Mouse (Mus musculus) adrenal gland (tissue): ENCODE measurements around the gene Tubb5.

ENCODE experiments used
- intact Hi-C: fragments of 180-260 bp; cut with DNase I; formaldehyde crosslinking; loops from one replicate; pipeline ENCODE4 v1.15.1; 2025

Gene Tubb5

DNA sequence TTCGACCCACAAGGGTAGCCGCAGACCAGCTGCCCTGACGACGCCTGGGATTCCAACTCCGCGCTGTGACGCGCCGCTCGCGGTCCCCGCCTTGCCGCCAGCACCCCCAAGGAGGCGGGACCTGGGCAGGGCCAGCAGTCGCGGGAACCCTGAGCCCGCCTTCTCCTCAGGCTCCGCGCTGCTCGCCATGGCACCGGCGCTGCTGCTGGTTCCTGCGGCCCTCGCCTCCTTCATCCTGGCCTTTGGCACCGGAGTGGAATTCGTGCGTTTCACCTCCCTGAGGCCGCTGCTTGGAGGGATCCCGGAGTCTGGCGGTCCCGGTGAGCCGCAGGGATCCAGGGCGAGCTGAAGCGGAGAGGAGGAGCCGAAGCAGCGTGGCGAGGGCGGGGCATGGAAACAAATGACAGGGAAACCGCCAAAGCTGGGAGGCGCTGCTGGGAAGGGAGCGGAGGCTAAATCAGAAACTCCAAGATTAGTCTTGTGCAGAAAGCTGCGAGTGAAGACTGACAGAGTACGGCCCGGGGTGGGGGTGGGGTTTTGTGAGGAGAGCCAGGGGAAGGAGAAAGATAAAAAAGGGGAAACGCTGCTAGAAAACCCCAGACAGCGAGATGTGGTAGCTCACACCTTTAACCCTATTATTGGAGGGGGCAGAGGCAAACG is 23.2 kb upstream of the Tubb5 start, which contains the start of gene Nrm:
Nrm (plus strand) TSS at position 121 of the 660 bp plus-strand sequence.
- intact Hi-C loops: no loop called here

DNA sequence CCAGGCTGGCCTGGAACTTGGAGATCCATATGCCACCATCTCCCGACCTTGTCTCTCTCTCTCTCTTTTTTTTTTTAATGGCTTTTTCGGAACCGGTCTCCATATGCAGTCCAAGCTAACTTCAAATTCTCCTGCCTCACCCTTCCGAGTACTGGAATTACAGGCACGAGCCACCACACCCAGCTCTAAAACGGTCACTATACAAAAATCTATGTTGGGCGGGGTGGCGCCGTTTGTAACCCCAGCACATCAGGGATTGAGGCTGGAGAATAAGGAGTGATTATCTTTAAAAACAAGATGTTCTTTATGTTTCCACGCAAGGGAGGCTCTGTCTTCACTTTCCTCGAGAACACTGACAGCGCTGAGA is 22.7 kb upstream of the Tubb5 start:
- intact Hi-C loops: no loop called here

DNA sequence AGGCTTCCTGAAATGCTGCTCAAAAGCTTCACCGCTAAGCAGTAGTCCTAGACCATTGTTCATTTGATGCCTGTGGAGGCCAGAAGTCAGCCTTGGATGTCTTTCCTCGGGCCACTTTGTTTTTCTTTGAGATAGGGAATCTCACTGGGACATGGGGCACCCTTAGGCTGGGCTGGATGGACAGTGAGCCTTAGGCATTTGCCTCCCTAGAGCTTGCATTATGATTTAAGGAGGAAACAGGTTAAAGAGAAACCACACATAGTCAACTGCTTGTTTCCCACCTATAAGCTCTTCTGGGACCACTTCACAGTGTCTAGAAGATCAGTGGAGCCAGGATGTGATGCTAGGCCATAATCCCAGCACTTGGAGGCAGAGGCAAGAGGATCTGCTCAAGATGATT is 21.7 kb upstream of the Tubb5 start:
- intact Hi-C loops: no loop called here

DNA sequence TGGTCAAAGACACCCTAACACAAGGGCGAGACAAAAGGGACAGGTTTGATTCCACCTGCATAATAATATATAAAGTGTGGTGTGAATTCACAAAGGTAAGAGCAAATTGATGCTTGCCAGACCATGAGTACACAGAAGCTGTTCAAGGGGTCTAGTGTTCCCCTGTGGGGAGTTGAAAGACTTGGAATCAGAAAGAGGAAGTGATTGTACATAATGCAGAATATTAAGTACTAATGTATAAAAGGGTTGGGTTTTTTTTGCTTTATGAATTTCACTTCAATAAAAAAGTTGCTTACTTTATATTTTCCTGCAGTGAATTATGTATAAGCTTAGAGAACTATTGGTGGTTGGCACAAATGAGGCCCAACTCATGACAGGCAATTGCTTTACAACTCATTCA is 21.3 kb upstream of the Tubb5 start:
- intact Hi-C loops: no loop called here

DNA sequence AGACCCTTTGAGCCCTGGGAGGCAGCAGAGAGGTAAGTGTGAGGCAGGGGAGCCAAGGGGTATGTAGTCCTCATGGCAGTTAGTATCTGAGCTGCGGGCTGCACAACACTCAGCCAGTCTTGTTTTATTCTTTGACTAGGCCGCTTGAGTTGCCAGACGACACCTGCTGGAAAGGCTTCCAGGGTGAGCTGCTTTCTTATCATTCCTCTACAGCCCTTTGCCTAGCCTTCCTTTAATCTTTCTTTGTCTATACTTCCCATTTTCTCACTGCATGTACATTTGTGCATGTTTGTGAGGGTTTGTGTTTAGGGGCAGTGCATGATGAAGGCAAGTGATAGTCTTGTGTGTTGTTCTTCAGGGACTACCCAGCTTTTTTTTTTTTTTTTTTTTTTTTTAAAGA is 12.9 kb upstream of the Tubb5 start:
- intact Hi-C loops: no loop called here

DNA sequence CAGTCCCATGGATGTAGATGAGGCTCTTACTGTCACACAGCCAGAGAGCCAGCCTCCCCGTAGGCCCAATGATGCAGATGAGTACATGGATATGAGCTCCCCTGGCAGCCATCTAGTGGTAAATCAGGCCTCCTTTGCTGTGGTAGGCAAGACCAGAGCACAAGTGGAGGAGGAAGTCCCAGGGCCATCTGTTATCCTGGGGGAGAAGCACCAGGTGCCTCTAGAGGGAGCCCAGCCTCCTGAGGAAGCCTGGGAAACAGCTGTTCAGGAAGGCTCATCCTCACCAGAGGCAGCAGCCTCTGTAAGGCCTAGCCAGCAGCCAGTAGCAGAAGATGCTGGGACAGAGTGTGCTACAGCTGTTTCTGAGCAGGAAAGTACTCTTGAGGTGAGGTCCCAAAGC is 10.0 kb upstream of the Tubb5 start:
- intact Hi-C loops: no loop called here

DNA sequence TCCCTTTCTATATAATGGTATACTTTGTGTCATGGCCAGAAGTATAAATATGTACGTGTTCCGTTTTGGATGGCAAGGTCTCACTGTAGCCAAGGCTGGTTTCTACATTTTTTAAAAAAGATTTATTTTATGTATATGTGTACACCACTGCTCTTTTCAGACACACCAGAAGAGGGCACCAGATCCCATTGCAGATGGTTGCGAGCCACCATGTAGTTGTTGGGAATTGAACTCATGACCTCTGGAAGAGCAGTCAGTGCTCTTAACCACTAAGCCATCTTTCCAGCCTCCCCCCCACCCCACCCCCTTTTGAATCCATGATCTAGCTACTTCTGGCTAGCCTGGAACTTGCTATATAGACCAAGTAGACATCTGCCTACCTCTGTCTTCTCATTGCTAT is 5.4 kb upstream of the Tubb5 start:
- intact Hi-C loops: no loop called here

DNA sequence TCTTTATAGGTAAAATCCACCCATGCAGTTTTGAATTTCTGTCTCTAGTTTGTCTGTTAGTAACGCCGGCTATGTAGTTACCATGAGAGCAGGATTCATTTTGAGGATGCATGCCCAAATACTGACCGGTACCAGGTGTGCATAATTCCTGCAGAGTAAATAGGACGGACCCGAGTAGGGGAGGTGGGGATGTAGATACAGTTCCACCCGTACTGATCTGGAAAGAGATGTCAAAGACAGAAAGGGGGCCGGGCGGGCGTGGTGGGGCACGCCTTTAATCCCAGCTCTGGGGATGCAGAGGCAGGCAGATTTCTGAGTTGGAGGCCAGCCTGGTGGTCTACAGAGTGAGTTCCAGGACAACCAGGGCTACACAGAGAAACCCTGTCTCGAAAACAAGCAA is 3.9 kb upstream of the Tubb5 start:
- intact Hi-C loops: no loop called here

DNA sequence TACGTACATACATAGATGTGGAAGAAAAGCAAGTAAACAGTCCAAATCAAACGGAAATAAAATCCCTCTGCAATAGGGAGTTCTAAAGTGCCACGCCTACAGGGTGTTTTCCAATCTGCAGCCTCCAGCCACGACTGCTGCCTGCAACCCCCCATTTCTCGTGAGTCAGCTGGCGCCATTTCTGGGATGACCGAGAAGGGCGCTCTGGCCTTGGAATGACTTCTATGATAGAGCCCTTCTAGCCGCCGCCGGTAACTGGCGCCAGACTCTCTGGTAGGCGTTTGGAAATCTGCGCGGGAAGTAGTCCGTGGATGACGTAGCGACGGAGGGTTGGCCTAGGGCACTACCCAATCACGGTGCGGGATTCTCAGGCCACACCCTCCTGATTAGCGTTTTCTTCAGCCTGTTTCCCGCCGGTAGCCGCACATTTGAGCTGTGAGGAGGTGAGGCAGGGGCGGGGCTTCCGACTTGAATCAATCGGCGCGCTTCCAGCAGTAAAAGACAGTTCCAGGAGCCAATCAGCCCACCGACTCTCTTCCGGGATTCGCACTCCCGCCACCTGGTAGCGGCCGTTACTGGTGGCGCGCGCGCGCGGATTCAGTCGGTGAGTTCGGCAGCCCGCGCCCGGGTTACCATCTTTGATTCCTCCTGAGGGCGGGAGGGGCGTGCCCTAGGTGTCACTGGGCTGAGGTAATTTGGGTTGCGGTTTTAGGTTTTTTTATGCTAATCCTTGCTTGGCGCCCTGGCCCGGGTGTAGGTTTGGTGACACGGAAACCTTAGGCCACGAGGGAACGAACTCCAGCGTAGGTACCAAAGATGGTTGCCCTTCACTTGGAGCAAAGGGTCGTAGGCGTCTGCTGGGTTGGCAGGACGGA is 3.2 kb upstream of the Tubb5 start, which contains the start of gene Mdc1:
Mdc1 (plus strand) TSS at position 440 of the 875 bp plus-strand sequence.
- intact Hi-C loops: no loop called here

DNA sequence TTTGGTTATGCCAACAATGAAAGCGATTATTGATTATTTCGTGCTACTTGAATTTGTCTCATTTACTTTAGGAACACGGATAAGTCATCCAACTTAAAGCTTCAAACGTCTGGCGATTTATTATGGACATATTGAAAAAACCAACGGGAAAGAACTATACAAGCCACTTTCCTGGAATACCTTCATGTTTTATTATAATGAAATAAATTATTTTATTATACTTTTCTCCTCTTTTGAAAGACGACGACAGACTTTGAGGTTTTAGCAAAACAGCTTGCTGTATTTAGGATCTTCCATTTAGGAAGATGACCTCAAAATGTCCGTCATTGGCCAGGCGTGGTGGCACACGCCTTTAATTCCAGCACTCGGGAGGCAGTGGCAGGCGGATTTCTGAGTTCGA is 2.5 kb upstream of the Tubb5 start:
- intact Hi-C loops: no loop called here

DNA sequence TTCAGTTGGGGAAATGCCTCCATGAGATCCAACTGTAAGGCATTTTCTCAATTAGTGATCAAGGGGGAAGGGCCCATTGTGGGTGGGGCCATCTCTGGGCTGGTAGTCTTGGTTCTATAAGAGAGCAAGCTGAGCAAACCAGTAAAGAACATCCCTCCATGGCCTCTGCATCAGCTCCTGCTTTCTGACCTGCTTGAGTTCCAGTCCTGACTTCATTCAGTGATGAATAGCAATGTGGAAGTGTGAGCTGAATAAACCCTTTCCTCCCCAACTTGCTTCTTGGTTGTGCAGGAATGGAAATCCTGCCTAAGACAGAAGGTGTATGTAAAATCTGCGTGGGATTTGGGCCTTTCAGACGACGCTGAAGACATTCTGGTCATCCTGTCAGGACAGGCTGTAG is 896 bp upstream of the Tubb5 start:
- intact Hi-C loops: loop anchor here (10.0 kb wide), 1 partner anchor 136 kb away; the partner anchor contains the start of gene Gnl1

DNA sequence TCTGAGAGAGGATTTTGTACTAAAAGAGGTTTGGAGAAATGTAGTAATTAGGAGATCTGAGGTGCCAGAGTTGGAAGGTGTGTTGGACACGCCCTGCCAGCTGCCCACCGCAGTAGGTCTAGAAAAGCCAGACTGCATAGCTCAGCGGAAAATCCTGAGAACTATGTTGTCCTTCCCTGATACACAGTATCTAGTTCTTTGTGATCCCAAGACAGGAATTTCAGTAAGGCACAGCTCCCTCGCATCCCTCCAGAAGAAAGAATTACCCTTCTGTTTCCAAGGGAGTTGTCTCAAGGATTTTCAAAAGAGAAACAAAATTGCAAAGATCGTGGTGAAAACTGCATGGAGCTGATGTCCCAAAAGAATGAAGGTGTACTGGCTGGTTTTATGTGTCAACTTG is 464 bp upstream of the Tubb5 start:
- intact Hi-C loops: loop anchor here (10.0 kb wide), 1 partner anchor 136 kb away; the partner anchor contains the start of gene Gnl1

DNA sequence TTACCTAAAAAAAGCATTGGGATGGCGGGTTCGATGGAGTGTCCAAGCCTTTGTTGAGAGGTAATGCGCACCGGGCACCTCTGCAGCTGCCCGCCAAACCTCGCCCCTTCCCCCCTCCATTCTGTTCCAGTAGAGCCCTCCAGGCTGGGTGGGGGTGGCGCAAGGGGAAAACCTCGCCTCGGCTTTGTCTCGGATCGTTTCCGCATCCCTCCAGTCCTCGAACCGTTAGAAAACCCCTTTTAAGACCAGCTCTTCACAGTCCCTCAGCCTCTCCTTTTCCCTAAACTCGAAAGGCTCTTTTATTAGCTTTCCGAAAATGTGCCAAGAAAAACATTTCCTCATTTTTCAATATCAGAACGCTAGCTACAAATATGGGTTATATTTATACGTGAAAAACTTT is 619 bp downstream of the Tubb5 start:
- intact Hi-C loops: loop anchor here (2.0 to 10.0 kb wide), 2 partner anchors 37 to 137 kb away; partner anchors contain the start of gene Gnl1

DNA sequence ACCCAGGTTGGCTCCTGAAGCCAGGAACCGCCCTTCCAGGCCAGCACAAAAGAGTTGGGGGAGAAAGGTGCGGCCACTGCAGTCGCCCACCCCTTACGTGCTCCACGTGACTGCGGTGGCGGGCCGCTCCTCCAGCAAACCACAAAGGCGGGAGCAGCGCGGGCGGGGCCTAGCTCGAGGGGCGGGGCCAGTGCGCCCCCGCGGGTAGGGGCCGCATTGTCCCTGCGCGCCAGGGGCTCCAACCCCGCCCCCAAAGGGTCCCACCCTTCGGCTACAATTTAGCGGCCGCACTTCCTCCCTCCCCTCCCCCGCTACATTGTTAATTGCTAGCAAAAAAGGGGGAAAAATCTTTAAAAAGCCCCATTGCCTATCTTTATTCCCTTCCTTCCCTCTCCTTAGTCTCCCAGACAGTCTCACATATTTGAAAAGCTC is 1.1 kb downstream of the Tubb5 start:
- intact Hi-C loops: loop anchor here (2.0 to 10.0 kb wide), 2 partner anchors 38 to 138 kb away; partner anchors contain the start of gene Gnl1

DNA sequence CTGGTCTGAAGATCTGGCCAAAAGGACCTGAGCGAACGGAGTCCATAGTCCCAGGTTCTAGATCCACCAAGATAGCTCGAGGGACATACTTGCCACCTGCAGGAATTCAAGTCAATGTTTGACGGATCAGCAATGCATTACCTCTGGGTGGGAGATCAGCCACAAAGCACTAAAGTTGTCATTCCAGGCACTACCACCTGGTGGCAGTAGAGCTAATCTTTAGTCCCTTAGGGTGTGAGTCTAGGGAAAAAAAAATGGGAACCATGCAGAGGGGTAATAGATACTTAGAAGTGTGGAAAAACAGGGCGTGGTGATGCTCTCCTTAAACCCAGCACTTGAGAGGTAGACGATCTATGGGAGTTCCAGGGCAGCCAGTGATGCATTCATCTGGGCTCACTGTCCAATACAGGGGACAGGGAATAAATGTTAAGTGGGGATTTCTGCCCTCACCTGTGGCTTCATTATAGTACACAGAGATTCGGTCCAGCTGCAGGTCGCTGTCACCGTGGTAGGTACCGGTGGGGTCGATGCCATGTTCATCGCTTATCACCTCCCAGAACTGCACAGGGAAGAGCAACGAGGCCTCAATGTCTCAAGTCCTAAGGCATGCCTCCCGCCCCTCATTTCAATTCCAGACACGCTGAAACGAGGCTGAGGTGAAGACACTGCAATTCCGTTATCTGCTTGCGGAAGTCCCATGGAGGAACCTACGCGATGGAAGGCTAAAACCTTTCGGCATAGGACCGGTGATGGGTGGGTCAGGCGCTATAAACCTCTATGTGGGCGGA is 1.7 kb downstream of the Tubb5 start:
- intact Hi-C loops: loop anchor here (2.0 to 10.0 kb wide), 2 partner anchors 38 to 138 kb away; partner anchors contain the start of gene Gnl1

DNA sequence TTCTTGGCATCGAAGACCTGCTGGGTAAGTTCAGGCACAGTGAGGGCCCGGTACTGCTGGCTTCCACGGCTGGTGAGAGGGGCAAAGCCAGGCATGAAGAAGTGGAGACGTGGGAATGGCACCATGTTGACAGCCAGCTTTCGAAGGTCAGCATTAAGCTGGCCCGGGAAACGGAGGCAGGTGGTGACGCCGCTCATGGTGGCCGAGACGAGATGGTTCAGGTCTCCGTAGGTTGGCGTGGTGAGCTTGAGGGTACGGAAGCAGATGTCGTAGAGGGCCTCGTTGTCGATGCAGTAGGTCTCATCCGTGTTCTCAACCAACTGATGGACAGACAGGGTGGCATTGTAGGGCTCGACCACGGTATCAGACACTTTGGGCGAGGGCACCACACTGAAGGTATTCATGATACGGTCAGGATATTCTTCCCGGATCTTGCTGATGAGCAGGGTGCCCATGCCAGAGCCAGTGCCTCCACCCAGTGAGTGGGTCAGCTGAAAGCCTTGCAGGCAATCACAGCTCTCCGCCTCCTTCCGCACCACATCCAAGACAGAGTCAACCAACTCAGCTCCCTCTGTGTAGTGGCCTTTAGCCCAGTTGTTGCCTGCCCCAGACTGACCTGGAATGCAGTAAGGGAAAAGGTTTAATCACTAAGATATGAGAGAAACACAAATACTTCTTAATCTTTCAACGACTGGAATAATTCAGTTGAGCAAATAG is 2.5 kb downstream of the Tubb5 start:
- intact Hi-C loops: loop anchor here (2.0 to 10.0 kb wide), 2 partner anchors 39 to 139 kb away; partner anchors contain the start of gene Gnl1

DNA sequence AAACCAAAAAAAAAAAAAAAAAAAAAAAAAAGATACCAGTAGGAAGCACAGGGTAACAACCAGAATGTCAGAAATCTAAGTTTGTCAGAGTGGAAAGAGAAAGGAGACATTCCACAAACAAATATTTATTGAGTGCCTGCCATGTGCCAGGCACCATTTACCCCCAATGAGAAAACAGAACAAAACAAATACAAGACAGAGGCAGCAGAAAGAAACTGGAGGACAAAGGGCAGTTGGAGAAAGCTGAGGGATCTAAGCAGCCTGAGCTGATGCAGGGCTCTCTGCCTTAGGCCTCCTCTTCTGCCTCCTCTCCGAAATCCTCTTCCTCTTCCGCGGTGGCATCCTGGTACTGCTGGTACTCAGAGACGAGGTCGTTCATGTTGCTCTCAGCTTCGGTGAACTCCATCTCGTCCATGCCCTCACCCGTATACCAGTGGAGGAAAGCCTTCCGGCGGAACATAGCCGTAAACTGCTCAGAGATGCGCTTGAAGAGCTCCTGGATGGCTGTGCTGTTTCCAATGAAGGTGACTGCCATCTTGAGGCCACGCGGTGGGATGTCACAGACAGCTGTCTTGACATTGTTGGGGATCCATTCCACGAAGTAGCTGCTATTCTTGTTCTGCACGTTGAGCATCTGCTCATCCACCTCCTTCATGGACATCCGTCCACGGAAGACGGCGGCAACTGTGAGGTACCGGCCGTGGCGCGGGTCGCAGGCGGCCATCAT is 3.2 kb downstream of the Tubb5 start:
- intact Hi-C loops: loop anchor here (5.0 to 10.0 kb wide), 2 partner anchors 77 to 140 kb away; partner anchors contain the start of genes Atat1 and Gnl1

DNA sequence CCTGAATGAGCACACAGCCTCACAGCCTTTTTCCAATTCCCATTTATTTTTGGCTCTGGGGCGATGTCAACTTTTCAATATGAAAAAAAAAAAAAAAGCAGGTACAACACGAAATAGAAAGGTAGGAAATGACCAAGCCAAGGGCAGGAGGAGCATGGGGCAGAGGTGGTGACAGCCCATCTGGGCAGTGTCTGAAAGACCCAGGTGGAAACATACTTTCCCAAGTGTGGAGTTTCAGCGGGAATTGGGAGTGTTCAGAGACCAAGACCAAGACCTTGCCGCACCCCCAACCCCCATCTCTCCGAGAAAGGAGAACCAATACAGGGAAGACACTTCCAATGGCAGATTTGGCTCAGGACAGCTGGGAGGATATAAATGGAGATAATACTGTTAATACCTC is 4.2 kb downstream of the Tubb5 start:
- intact Hi-C loops: loop anchor here (5.0 to 10.0 kb wide), 2 partner anchors 78 to 141 kb away; partner anchors contain the start of genes Atat1 and Gnl1

DNA sequence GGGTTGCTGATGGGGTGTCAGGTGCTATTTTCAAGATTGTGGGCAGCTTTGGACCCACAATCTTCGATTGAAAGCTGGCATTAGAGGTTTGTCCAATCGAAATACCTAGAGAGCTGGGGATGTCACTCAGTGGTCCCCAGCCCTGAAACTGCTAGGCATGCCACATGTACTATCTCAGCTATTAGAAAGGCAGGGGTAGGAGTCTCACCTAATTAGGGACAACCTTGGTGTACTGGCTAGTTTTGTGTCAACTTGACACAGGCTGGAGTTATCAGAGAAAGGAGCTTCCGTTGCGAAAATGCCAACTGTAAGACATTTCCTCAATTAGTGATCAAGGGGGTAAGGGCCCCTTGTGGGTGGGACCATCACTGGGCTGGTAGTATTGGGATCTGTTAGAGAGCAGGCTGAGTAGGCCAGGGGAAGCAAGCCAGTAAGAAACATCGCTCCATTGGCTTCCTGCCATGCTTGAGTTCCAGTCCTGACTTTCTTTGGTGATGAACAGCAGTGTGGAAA is 4.8 kb downstream of the Tubb5 start:
- intact Hi-C loops: loop anchor here (5.0 to 10.0 kb wide), 2 partner anchors 79 to 142 kb away; partner anchors contain the start of genes Atat1 and Gnl1
